Mouse (Mus musculus) activated CD4-positive, CD25-positive, alpha-beta regulatory T cell, adult 9 weeks (primary cell): ENCODE measurements around the gene Psmc1. TPM values are rescaled to one million over a fixed set of nuclear protein-coding genes. Genes with fewer than 3 reads are reported as not detected.

Source experiments
- polyA plus RNA-seq: library from polyadenylated mRNA; unstranded; fragments of 100-300 nt; shearing (Covaris generic); gene quantifications from one replicate; pipeline ENCODE4 v1.2.1, GENCODE M21; 2017

Gene Psmc1
- polyA plus RNA-seq = 179 TPM

DNA sequence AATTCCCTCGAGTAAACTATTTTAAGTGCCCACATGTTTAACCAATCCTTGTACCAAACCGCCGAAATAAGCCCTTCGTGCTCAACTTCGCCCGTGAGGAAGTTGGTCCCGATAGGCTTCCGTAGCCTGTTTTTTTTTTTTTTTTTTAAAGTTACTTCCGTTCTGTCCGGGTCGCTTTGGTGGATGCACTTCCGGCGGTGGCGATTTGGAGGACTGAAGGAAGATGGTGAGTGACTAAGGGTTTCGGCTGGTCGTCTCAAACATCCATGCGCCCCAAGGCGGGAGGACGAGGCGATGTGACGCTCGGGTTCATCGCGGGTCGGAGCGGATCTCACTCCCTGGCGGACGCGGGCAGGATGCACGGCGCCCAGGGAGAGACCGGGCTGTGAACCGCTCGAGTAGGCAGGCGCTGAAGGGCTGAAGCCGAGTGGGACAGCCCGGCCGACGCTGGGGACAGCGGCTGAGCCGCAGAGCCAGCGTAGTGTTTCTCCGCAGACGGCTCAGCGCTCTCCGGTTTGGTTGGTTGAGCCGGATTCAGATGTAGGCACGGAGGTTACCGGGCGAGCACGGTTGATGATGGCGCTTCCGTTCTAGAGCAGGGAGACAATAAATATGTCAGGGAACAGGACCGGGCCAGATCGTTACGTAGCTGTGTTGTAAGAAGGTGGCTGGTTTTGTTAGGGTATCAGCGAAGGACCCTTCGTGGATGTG is at the start of gene Psmc1:
Psmc1 (plus strand) TSS at position 169 of the 711 bp plus-strand sequence.

DNA sequence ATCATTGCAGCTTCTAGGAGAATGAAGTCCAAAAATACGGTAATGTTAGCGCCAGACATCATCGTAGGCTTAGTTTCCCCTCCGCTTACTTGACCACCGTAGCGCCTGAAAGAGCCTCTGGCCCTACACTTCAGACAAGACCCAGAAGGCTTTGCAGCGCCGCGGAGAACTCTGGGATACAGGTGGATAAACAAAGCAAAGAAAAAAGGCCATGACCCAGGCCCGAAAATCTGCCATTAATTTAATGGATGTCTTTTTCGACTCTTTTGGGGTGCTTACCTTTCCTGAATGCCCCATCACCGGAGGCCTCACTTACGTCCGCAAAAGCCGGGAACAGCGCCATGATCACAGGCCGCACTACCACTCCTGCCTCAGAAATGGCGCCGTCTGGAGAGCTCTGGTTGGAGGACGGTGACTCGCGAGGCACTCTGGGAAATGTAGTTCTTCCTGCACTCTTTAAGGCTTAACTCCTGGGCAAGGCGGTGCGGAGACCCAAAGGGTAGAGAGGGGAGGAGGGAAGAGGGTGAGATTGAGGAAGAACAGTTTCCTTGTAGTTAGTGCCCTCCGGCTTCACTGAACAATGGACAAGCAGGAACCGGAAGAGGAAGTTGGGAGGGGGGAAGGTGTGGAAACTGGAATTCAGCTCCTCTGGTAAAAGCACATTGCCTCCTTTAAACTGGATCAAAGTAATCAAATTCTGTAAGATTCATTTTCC is 49.5 kb downstream of the Psmc1 start, which contains the start of gene Nrde2:
Nrde2 (minus strand) TSS at position 393 of the 715 bp plus-strand sequence.

Other genes with a start within 250 kb of the Psmc1 start
- 2.2 TPM for gene Efcab11, start 225.7 kb upstream of the Psmc1 start, polyA plus RNA-seq
- gene Tdp1, start 225.6 kb upstream of the Psmc1 start, polyA plus RNA-seq = 33.5 TPM
- 0.09 TPM for gene Kcnk13, start 145.7 kb upstream of the Psmc1 start, polyA plus RNA-seq
- gene Nrde2, start 49.5 kb downstream of the Psmc1 start, polyA plus RNA-seq = 28.2 TPM
- 1,651 TPM for gene Calm1, start 89.3 kb downstream of the Psmc1 start, polyA plus RNA-seq